Mouse (Mus musculus) embryonic facial prominence, embryonic 15.5 days (tissue): Measurements from ENCODE around the gene H2-DMb2. TPM values are rescaled to one million over a fixed set of nuclear protein-coding genes. Genes with fewer than 3 reads are reported as not detected.

Experiments used
- ATAC-seq: fragments of 200-750 bp; cut with Nextera tagmentation; 2 replicates; pipeline ENCODE4 v1.8.0; 2017; ENCODE audit warnings: low read depth, moderate TSS enrichment; ENCODE audit not compliant: insufficient number of reproducible peaks, low FRiP score, low TSS enrichment
- H3K27ac ChIP-seq: fragments of 300-500 bp; sonication (generic); replicated peaks from 2 replicates; pipeline ENCODE4 v1.5.1; 2015; ENCODE audit warnings: mild to moderate bottlenecking, inconsistent platforms
- H3K27me3 ChIP-seq: fragments of 300-500 bp; sonication (generic); 2 replicates; pipeline ENCODE4 v1.6.1; 2015; ENCODE audit warnings: inconsistent platforms
- H3K36me3 ChIP-seq: fragments of 300-500 bp; sonication (generic); 2 replicates; pipeline ENCODE4 v1.6.1; 2015; ENCODE audit warnings: mild to moderate bottlenecking, inconsistent platforms
- H3K4me1 ChIP-seq: fragments of 300-500 bp; sonication (generic); 2 replicates; pipeline ENCODE4 v1.6.1; 2015; ENCODE audit warnings: inconsistent platforms
- H3K4me2 ChIP-seq: fragments of 300-500 bp; sonication (generic); replicated peaks from 2 replicates; pipeline ENCODE4 v1.6.1; 2015; ENCODE audit warnings: mild to moderate bottlenecking, inconsistent platforms
- H3K4me3 ChIP-seq: fragments of 300-500 bp; sonication (generic); replicated peaks from 2 replicates; pipeline ENCODE4 v1.5.1; 2015; ENCODE audit warnings: mild to moderate bottlenecking, inconsistent platforms
- H3K9ac ChIP-seq: fragments of 300-500 bp; sonication (generic); 2 replicates; pipeline ENCODE4 v1.6.1; 2015; ENCODE audit warnings: inconsistent platforms
- H3K9me3 ChIP-seq: fragments of 300-500 bp; sonication (generic); replicated peaks from 2 replicates; pipeline ENCODE4 v1.6.1; 2016; ENCODE audit warnings: inconsistent platforms
- WGBS: fragments of 180-500 bp; shearing (Covaris S2); methylation state at CpG from one replicate; pipeline ENCODE4 v1.1.7; 2015; 5-methylcytosine and 5-hydroxymethylcytosine counted together
- polyA plus RNA-seq: library from polyadenylated mRNA; unstranded; fragments of >200 nt; fragmentation: Nextera tagmentation; extraction: Ambion mirVana; gene quantifications from 2 replicates; pipeline ENCODE4 v1.2.1, GENCODE M21; 2015

Gene H2-DMb2
- polyA plus RNA-seq, 1 experiment from 2014 or later = 0.61 TPM

DNA sequence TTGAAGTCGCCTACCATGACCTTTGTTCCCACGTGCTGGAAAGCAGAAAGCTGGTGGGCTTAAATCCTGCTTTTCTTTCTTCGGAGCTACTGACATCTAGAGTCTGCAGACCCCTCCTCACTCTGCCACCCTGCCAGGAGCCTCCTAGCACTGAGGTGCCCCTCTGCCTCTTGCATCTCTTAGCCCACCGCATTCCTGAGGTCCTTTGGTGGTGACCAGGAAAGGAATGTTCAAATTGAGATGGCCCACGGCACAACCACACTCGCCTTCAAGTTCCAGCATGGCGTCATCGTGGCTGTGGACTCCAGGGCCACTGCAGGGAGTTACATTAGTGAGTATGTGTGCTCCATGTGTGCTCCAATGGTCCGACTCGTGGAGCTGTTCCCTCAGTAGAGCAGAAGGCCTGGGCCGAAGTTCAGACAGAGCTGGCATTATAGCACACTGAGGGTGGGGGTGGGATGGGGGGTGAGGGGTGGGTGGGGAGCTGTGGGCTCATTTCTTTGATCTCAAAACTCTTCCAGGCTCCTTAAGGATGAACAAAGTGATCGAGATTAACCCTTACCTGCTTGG, 56.0 kb downstream of the H2-DMb2 start:
- Histone ChIP-seq H3K4me3 (no peak overlapping the region), H3K4me2 (no peak overlapping the region), H3K9me3 (no peaks in the 10 kb centered on the region), H3K27ac (no peak overlapping the region), H3K27me3 (peaks cover 64% of the 10 kb centered on the region), H3K4me1 (peaks cover 10% of the 10 kb centered on the region), H3K36me3 (no peaks in the 10 kb centered on the region), H3K9ac (no peak overlapping the region)
- no peak for ATAC-seq
- 55% methylated on average over 12 of the region's 12 CpGs for WGBS

DNA sequence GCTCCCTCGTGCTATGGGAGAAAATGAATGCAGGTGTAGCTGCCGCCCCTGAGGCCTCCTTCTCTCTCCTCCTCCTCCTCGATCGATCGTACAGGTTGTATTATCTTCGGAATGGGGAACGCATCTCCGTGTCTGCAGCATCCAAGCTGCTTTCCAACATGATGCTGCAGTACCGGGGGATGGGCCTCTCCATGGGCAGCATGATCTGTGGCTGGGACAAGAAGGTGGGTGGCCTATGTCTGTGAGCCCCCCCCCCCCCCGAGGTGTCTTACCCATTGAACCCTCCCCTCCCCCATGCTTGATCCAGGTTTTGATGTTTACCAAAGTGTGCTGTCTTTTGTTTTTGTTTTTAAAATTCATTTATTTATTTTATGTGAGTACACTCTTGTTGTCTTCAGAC, 56.9 kb downstream of the H2-DMb2 start:
- no peaks in the 10 kb centered on the region for H3K36me3 ChIP-seq
- no peak overlapping the region for H3K4me2 ChIP-seq
- H3K27ac ChIP-seq = no peak overlapping the region
- no peak for ATAC-seq
- WGBS = 78% methylated on average over 10 of the region's 10 CpGs
- H3K4me3 ChIP-seq = no peak overlapping the region
- no peaks in the 10 kb centered on the region for H3K9me3 ChIP-seq
- H3K4me1 ChIP-seq = peaks cover 13% of the 10 kb centered on the region
- H3K9ac ChIP-seq = no peak overlapping the region
- H3K27me3 ChIP-seq = peaks cover 62% of the 10 kb centered on the region

DNA sequence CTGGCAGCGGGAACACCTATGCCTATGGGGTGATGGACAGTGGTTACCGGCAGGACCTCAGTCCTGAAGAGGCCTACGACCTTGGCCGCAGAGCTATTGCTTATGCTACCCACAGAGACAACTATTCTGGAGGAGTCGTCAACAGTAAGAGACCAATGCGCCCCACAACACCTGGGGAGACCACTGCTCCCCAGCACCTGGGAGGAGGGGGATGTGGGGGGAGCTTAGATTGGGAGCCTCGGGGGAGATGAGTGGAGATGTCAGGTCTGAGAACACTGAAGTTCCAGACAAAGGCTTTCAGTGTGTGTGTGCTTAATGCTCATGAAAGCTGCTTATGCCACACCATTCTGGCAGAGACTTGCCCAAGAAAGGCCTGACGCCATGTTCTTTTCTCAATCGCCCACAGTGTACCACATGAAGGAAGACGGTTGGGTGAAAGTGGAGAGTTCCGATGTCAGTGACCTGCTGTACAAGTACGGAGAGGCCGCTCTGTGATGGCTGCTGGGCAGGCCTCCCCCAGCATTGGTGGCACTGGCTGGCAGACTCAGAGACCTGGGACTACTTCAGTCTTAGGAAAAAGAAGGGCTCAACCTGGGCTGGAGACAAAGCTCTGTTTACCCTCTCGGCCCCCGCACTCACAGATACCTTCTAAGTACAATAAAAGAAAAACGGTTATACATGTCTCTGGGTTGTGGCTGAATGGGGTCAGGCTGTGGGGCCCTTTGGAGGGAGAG, 57.8 kb downstream of the H2-DMb2 start:
- H3K9me3 ChIP-seq = no peaks in the 10 kb centered on the region
- ATAC-seq = no peak
- WGBS = 86% methylated on average over 16 of the region's 16 CpGs
- H3K4me1 ChIP-seq = peaks cover 18% of the 10 kb centered on the region
- no peaks in the 10 kb centered on the region for H3K36me3 ChIP-seq
- peaks cover 64% of the 10 kb centered on the region for H3K27me3 ChIP-seq
- H3K4me3 ChIP-seq = no peak overlapping the region
- H3K4me2 ChIP-seq = no peak overlapping the region
- no peak overlapping the region for H3K9ac ChIP-seq
- H3K27ac ChIP-seq = no peak overlapping the region

Other genes with a start within 250 kb of the H2-DMb2 start
- 0.55 and 0.58 TPM in 2 replicates for gene Platr17, start 238.2 kb upstream of the H2-DMb2 start, polyA plus RNA-seq
- 48.5 and 51.7 TPM in 2 replicates for gene Daxx, start 233.9 kb upstream of the H2-DMb2 start, polyA plus RNA-seq
- 40.2 and 49.3 TPM in 2 replicates for gene Tapbp, start 227.4 kb upstream of the H2-DMb2 start, polyA plus RNA-seq
- gene Zbtb22, start 227.4 kb upstream of the H2-DMb2 start, polyA plus RNA-seq = 15.8 and 17.8 TPM in 2 replicates
- 57.1 and 64.4 TPM in 2 replicates for gene Rgl2, start 213.8 kb upstream of the H2-DMb2 start, polyA plus RNA-seq
- gene Pfdn6, start 203.0 kb upstream of the H2-DMb2 start, polyA plus RNA-seq = 145 and 163 TPM in 2 replicates
- gene Wdr46, start 202.6 kb upstream of the H2-DMb2 start, polyA plus RNA-seq = 36.2 and 36.5 TPM in 2 replicates
- gene B3galt4, start 191.8 kb upstream of the H2-DMb2 start, polyA plus RNA-seq = 6.0 and 8.5 TPM in 2 replicates
- gene Vps52, start 187.5 kb upstream of the H2-DMb2 start, polyA plus RNA-seq = 48.9 and 57.2 TPM in 2 replicates
- 1,731 and 1,878 TPM in 2 replicates for gene Rps18, start 187.3 kb upstream of the H2-DMb2 start, polyA plus RNA-seq
- 29.0 and 31.1 TPM in 2 replicates for gene H2-K1, start 143.0 kb upstream of the H2-DMb2 start, polyA plus RNA-seq
- gene Ring1, start 118.6 kb upstream of the H2-DMb2 start, polyA plus RNA-seq = 26.0 and 26.9 TPM in 2 replicates
- gene H2-Ke6, start 115.2 kb upstream of the H2-DMb2 start, polyA plus RNA-seq = 54.1 and 57.4 TPM in 2 replicates
- gene Slc39a7, start 111.6 kb upstream of the H2-DMb2 start, polyA plus RNA-seq = 229 and 234 TPM in 2 replicates
- 53.0 and 54.6 TPM in 2 replicates for gene Rxrb, start 111.5 kb upstream of the H2-DMb2 start, polyA plus RNA-seq
- 53.2 and 64.3 TPM in 2 replicates for gene Col11a2, start 103.9 kb upstream of the H2-DMb2 start, polyA plus RNA-seq
- gene H2-Oa, start 51.0 kb upstream of the H2-DMb2 start, polyA plus RNA-seq = 0.54 and 0.89 TPM in 2 replicates
- gene H2-DMa, start 23.8 kb upstream of the H2-DMb2 start, polyA plus RNA-seq = 14.0 and 15.3 TPM in 2 replicates
- 118 and 122 TPM in 2 replicates for gene Brd2, start 20.7 kb upstream of the H2-DMb2 start, polyA plus RNA-seq
- gene H2-DMb1, start 9.8 kb downstream of the H2-DMb2 start, polyA plus RNA-seq = 3.2 and 3.8 TPM in 2 replicates
- gene Tap1, start 44.2 kb downstream of the H2-DMb2 start, polyA plus RNA-seq = 10.7 and 11.9 TPM in 2 replicates
- gene Psmb9, start 44.5 kb downstream of the H2-DMb2 start, polyA plus RNA-seq = 3.3 and 4.4 TPM in 2 replicates
- gene Psmb8, start 54.4 kb downstream of the H2-DMb2 start, polyA plus RNA-seq = 10.0 and 11.2 TPM in 2 replicates
- gene Tap2, start 60.2 kb downstream of the H2-DMb2 start, polyA plus RNA-seq = 6.4 and 7.5 TPM in 2 replicates
- 0.17 and 0.43 TPM in 2 replicates for gene H2-Ob, start 95.6 kb downstream of the H2-DMb2 start, polyA plus RNA-seq
- 10.8 and 11.7 TPM in 2 replicates for gene H2-Ab1, start 114.4 kb downstream of the H2-DMb2 start, polyA plus RNA-seq
- 2.7 and 4.6 TPM in 2 replicates for gene H2-Aa, start 144.5 kb downstream of the H2-DMb2 start, polyA plus RNA-seq
- 3.6 and 5.0 TPM in 2 replicates for gene H2-Eb1, start 162.6 kb downstream of the H2-DMb2 start, polyA plus RNA-seq
- gene H2-Eb2, start 182.4 kb downstream of the H2-DMb2 start, polyA plus RNA-seq = not detected in 2 replicates
- 0.24 and 0.30 TPM in 2 replicates for gene Btnl2, start 211.5 kb downstream of the H2-DMb2 start, polyA plus RNA-seq
- gene Btnl1, start 233.8 kb downstream of the H2-DMb2 start, polyA plus RNA-seq = 0.08 TPM in 1 of 2 replicates, not detected in the other